Mouse (Mus musculus): ENCODE measurements at regions not wholly inside any gene's neighbourhood (a gene's known extent, or its start where the extent isn't known, plus 50 kb on each side); places are given as distances from the start of the nearest gene placed in this dataset.

GRCm38 (mm10) chr15:11573496-11573895 is 174.0 kb upstream of the Tars start:
- TF ChIP-seq CTCF (IDR thresholded peaks at IDR 0.05; ENCODE audit: borderline replicate concordance, extremely low read depth, insufficient read depth, insufficient read length), result no peak
- no peak for TF ChIP-seq POLR2A (IDR thresholded peaks at IDR 0.05; ENCODE audit: borderline replicate concordance, extremely low read depth, insufficient read depth, insufficient read length, poor library complexity, severe bottlenecking)
